Mouse (Mus musculus): Measurements from ENCODE around the gene Tbc1d8b.

Tbc1d8b gene

GRCm38 (mm10) chrX:139780988-139781387 is 96.2 kb downstream of the Tbc1d8b start:
- no peak for DNase-seq (ENCODE audit: low spot score)

GRCm38 (mm10) chrX:139781563-139781962 is 96.8 kb downstream of the Tbc1d8b start:
- DNase-seq (ENCODE audit: low spot score): no peak

- peak; percentile 33 for DNase-seq (ENCODE audit: low spot score)
These were observed 97.7 kb downstream of the Tbc1d8b start, which contains the start of gene Ripply1 for GRCm38 (mm10) chrX:139782278-139783044. Gene Ripply1, minus strand, starts transcription at chrX:139782353.

GRCm38 (mm10) chrX:139783045-139783422 is 98.2 kb downstream of the Tbc1d8b start:
- no peak for DNase-seq (ENCODE audit: low spot score)

GRCm38 (mm10) chrX:139785764-139786163 is 101.0 kb downstream of the Tbc1d8b start:
- DNase-seq (ENCODE audit: low spot score): no peak

GRCm38 (mm10) chrX:139794072-139794845 is 109.5 kb downstream of the Tbc1d8b start:
- no peak for DNase-seq (ENCODE audit: low spot score)

- no peak for DNase-seq (ENCODE audit: low spot score)
These were observed 111.2 kb downstream of the Tbc1d8b start for GRCm38 (mm10) chrX:139796037-139796436.

- no peak for DNase-seq (ENCODE audit: low spot score)
These were observed 113.1 kb downstream of the Tbc1d8b start for GRCm38 (mm10) chrX:139797875-139798274.

- no peak for DNase-seq (ENCODE audit: low spot score)
These were observed 115.2 kb downstream of the Tbc1d8b start for GRCm38 (mm10) chrX:139799953-139800352.

GRCm38 (mm10) chrX:139800406-139800878 is 115.6 kb downstream of the Tbc1d8b start, which contains the start of gene Cldn2:
Gene Cldn2, plus strand, starts transcription at chrX:139800828.
- DNase-seq (ENCODE audit: low spot score): no peak

All from embryo, embryonic 10.5 days (tissue).